Mouse (Mus musculus) ES-Bruce4 (cell line): ENCODE measurements around the gene Trim40. TPM values are rescaled to one million over a fixed set of nuclear protein-coding genes. Genes with fewer than 3 reads are reported as not detected.

ENCODE experiments used
- H3K27ac ChIP-seq: 2 replicates; pipeline ENCODE4 v1.5.1; 2012; ENCODE audit warnings: low read length, inconsistent platforms; ENCODE audit not compliant: insufficient read depth
- H3K27me3 ChIP-seq: 2 replicates; pipeline ENCODE4 v1.6.1; 2012; ENCODE audit warnings: mild to moderate bottlenecking, low read length, inconsistent platforms; ENCODE audit not compliant: control insufficient read depth, poor library complexity, insufficient read depth, severe bottlenecking
- H3K36me3 ChIP-seq: 2 replicates; pipeline ENCODE4 v1.6.1; 2012; ENCODE audit warnings: inconsistent platforms, mild to moderate bottlenecking, low read length, moderate library complexity; ENCODE audit not compliant: control insufficient read depth, poor library complexity, insufficient read depth, severe bottlenecking
- H3K4me1 ChIP-seq: one replicate; pipeline ENCODE4 v1.8.1; 2011; ENCODE audit warnings: low read length; ENCODE audit not compliant: control insufficient read depth, insufficient read depth
- H3K4me3 ChIP-seq: 2 replicates; pipeline ENCODE4 v1.5.1; 2011; ENCODE audit warnings: low read depth, mild to moderate bottlenecking, low read length
- H3K9ac ChIP-seq: 2 replicates; pipeline ENCODE4 v1.6.1; 2012; ENCODE audit warnings: low read depth, mild to moderate bottlenecking, inconsistent platforms; ENCODE audit not compliant: poor library complexity, severe bottlenecking
- H3K9me3 ChIP-seq: replicated peaks from 2 replicates; pipeline ENCODE4 v1.6.1; 2012; ENCODE audit warnings: mild to moderate bottlenecking, low read length, inconsistent platforms; ENCODE audit not compliant: control insufficient read depth, poor library complexity, insufficient read depth, severe bottlenecking
- CTCF ChIP-seq: IDR thresholded peaks from one replicate; pipeline ENCODE4 v1.8.1; 2011; ENCODE audit warnings: low read depth, low read length
- EP300 ChIP-seq: IDR thresholded peaks from 2 replicates; pipeline ENCODE4 v1.6.1; 2011; ENCODE audit warnings: low read depth, low read length; ENCODE audit not compliant: insufficient read depth
- POLR2A ChIP-seq: IDR thresholded peaks from one replicate; pipeline ENCODE4 v1.8.1; 2011; ENCODE audit warnings: low read length; ENCODE audit not compliant: insufficient read depth
- polyA plus RNA-seq: library from polyadenylated mRNA; stranded (reverse); fragments of >200 nt; gene quantifications from 2 replicates; pipeline ENCODE4 v1.2.4, GENCODE M21; 2011; ENCODE audit warnings: low read depth; ENCODE audit not compliant: missing spikeins, insufficient read depth, insufficient read length

Trim40 gene
- polyA plus RNA-seq, 1 experiment = not detected

DNA sequence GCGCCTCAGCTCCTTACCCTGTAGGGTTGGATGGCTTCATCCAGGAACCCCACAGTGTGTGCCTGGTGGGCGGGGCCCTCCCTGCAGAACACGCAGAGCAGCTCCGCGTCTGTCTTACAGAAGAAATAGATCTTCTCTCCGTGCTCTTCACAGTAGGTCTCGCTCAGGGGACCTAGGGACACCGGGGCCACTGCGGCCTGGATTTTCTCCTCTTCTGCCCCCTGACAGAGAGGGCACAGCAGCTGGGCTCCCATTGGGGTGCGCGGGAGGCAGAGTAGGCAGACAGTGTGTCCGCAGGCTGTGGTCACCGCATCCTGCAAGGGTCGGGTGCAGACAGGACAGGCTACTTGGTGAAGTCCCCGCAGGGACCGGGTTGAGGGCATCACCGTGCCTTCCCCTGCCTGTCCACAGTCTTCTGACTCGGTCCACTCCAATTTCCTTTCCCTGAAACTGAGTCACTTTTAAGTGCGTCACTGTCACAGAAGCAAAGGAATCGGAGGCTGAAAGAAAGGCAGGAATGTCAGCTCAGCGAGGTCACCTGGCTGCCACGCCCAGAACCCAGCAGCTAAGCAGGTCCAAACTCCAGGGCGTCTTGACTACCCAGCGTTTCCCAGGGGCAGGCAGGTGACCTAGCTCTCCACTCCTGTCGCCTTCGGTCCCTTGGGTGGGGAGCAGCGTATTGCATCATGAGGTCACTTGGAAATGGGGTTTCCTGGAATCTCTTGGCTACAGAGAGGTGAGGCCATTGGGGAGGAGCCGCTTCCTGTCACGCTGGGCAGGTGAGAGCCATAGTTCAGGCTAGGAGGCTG lies 23.0 kb downstream of the Trim40 start, which contains the start of gene Trim15:
TSS of gene Trim15 (minus strand) at position 492 of the 809 bp plus-strand sequence.
- no peaks in the 10 kb centered on the region for H3K27me3 ChIP-seq
- H3K27ac ChIP-seq = no peak within 1 kb of the TSS
- H3K9ac ChIP-seq = no peak within 1 kb of the TSS
- H3K9me3 ChIP-seq = no peaks in the 10 kb centered on the region
- 0 out of 2 replicates have a peak, but pooled peaks have one; percentile 2 for TF ChIP-seq EP300
- TF ChIP-seq POLR2A = no peak
- H3K36me3 ChIP-seq = no peaks in the 10 kb centered on the region
- H3K4me1 ChIP-seq = no peaks in the 10 kb centered on the region
- H3K4me3 ChIP-seq = peak within 1 kb of the TSS; percentile 38

DNA sequence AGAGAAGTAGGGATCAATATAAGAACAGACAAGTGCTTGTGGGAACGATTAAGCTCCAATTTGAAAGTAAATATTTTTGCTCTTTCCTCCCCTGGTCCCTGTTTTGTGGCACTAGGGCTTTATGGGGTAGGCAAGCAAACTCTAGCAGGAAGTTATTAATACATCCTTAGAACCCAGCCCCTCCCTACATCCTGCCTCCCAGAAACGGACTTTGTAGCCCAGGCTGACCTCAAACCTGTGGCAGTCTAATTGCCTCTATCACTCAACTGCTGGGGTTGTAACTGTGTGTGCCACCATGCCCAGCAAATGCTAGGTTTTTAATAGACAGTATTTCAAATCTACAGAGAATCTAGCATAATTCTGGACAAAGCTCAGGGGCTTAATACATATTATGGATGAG lies 28.2 kb downstream of the Trim40 start:
- Histone ChIP-seq H3K36me3 (peaks cover 19% of the 10 kb centered on the region), H3K4me1 (peaks cover 1% of the 10 kb centered on the region), H3K9me3 (no peaks in the 10 kb centered on the region), H3K4me3 (no peak overlapping the region), H3K27ac (no peak overlapping the region), H3K9ac (no peak overlapping the region), H3K27me3 (no peaks in the 10 kb centered on the region)
- TF ChIP-seq POLR2A (no peak), CTCF (no peak), EP300 (no peak)

DNA sequence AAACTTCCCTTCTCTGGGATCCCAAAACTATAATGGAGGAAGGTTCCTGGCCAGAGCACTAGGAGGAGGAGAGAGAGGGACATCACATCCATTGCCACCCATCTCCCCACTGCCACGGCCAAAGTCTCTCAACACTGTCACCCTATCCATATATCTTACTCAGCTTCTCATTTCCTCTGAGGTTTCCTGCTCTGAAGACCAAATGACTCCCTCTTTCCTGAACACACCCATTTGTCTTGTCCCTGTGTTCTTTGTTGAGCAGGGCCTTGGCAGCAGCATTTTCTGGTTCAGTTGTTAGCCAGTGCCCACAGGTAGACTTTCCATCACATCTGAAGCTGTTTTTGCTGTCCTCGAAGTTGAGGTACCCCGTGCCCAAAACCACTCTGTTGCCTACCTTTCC lies 31.7 kb downstream of the Trim40 start:
- H3K4me3 ChIP-seq = no peak overlapping the region
- TF ChIP-seq EP300 = no peak
- no peak for TF ChIP-seq POLR2A
- no peak for TF ChIP-seq CTCF
- H3K27me3 ChIP-seq = no peaks in the 10 kb centered on the region
- H3K36me3 ChIP-seq = peaks cover 46% of the 10 kb centered on the region
- H3K27ac ChIP-seq = no peak overlapping the region
- peaks cover 1% of the 10 kb centered on the region for H3K4me1 ChIP-seq
- H3K9ac ChIP-seq = no peak overlapping the region
- no peaks in the 10 kb centered on the region for H3K9me3 ChIP-seq

DNA sequence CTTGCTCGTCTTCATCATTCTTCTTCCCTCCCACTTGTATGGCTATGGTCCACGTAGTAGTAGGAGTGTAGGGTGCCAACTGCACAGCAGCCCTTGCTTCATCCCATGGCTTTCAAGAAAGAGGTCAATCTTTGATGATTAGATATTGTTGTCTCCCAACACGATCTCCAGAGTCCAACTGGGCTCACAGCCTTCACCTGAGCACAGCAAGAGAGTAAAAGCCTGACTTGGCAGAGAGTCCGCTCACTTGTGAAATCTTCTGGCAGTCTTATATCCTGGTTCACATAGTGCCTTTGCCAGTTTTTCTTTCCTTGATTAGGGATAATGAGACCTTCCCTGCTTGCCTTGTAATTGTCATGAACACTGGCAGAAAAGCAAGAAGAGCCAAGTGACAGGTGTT lies 33.7 kb downstream of the Trim40 start:
- H3K4me3 ChIP-seq = no peak overlapping the region
- peaks cover 57% of the 10 kb centered on the region for H3K36me3 ChIP-seq
- no peaks in the 10 kb centered on the region for H3K9me3 ChIP-seq
- TF ChIP-seq CTCF (no peak), POLR2A (no peak), EP300 (no peak)
- no peak overlapping the region for H3K27ac ChIP-seq
- peaks cover 1% of the 10 kb centered on the region for H3K4me1 ChIP-seq
- H3K27me3 ChIP-seq = no peaks in the 10 kb centered on the region
- H3K9ac ChIP-seq = no peak overlapping the region

DNA sequence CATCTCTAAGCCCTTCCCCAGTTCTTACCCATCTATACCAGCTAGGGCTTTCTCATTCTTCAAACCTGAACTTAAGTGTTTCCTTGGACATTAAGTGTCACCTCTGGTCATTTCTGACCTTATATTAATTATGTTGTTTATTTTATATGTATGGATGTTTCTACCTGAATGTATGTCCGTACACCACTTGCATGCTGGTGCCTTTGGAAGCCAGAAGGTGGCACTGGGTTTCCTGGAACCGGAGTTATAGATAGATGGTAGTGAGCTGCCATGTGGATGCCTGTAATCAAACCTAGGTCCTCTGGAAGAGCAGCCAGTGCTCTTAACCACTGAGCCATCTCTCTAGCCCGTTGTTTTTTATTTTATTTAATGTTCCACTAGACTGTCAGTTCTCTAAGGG lies 34.4 kb downstream of the Trim40 start:
- no peak overlapping the region for H3K27ac ChIP-seq
- H3K4me3 ChIP-seq = no peak overlapping the region
- H3K27me3 ChIP-seq = no peaks in the 10 kb centered on the region
- H3K36me3 ChIP-seq = peaks cover 60% of the 10 kb centered on the region
- no peaks in the 10 kb centered on the region for H3K4me1 ChIP-seq
- H3K9me3 ChIP-seq = no peaks in the 10 kb centered on the region
- H3K9ac ChIP-seq = no peak overlapping the region
- TF ChIP-seq POLR2A = no peak
- no peak for TF ChIP-seq EP300
- no peak for TF ChIP-seq CTCF

DNA sequence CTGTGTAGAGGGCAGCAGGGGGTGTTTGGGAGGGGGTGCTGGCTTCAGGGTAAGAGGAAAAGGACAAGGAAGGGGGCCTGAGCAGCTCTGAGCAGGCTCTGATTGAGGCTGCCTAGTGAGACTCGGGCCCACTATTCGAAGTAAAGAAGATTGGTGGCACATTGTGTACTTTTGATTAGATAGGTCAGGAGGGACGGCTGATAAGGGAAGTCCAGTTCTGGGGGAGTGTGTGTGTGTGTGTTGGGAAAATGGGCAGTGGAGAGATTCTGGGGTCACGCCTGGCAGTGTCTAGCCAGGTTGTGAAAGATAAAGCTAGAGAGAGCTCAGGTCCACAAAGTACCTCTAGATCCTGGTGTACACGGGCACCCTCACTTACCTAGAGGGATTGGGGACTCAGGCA lies 38.3 kb downstream of the Trim40 start:
- no peaks in the 10 kb centered on the region for H3K4me1 ChIP-seq
- H3K4me3 ChIP-seq = no peak overlapping the region
- no peaks in the 10 kb centered on the region for H3K9me3 ChIP-seq
- TF ChIP-seq EP300 (no peak), POLR2A (no peak), CTCF (no peak)
- H3K27me3 ChIP-seq = no peaks in the 10 kb centered on the region
- H3K9ac ChIP-seq = no peak overlapping the region
- no peak overlapping the region for H3K27ac ChIP-seq
- H3K36me3 ChIP-seq = peaks cover 40% of the 10 kb centered on the region
